Mouse (Mus musculus): ENCODE data around the gene Cotl1. TPM values are rescaled to one million over a fixed set of nuclear protein-coding genes. Genes with fewer than 3 reads are reported as not detected.
"Not testable (repeated sequence)": the region's sequence is repeated elsewhere in the genome, so short reads cannot be mapped to it uniquely, and the experiment has no call there.

Cotl1 gene
- polyA plus RNA-seq, 1 experiment from 2014 or later = 28.7 TPM

- H3K9me3 ChIP-seq (replicated peaks) = no peaks in the 10 kb centered on the region
- H3K9ac ChIP-seq = peak within 1 kb of the TSS; percentile 82
- H3K27ac ChIP-seq = peak within 1 kb of the TSS; percentile 62
- H3K27me3 ChIP-seq = peaks cover 6% of the 10 kb centered on the region; the same call in 1 of the 2 replicates
- DNase-seq (peak; percentile 94), ATAC-seq (ENCODE audit: low read depth) (peak; percentile 95)
- no peaks in the 10 kb centered on the region for H3K36me3 ChIP-seq
- H3K4me2 ChIP-seq = peak within 1 kb of the TSS; percentile 93
- peak within 1 kb of the TSS; percentile 76 for H3K4me3 ChIP-seq (replicated peaks)
- peaks cover 39% of the 10 kb centered on the region for H3K4me1 ChIP-seq (replicated peaks)
- WGBS (ENCODE audit: insufficient replicate concordance) = under 1% methylated on average over 35 of the region's 35 CpGs
These were observed 21.5 kb upstream of the Cotl1 start, which contains the start of gene Klhl36 for GRCm38 (mm10) chr8:119861706-119862389. Gene Klhl36, plus strand, starts transcription at chr8:119862266.

DNA sequence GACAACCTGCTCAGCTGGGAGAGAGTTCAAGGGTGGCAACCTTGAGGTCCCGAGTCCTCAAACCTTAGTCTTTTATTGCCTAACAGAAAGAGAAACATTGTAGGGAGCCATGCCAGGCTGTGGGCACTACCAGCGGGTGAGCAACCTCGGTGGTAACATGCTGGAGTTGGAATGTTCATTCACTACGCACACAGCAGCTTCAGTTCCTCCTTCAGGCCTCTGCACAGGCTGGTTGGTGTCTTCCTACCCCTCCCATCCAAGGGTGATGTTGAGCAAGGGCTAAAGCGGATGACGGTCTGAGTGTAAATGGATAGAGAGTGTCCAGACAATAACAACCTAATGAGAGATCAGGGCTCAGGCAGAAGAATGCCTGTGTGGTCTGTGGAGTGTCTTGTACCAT lies 17.4 kb upstream of the Cotl1 start:
- H3K4me3 ChIP-seq (replicated peaks) = no peak overlapping the region
- H3K9me3 ChIP-seq (replicated peaks) = no peaks in the 10 kb centered on the region
- H3K4me2 ChIP-seq = no peak overlapping the region
- ATAC-seq (ENCODE audit: low read depth) = no peak
- no peak overlapping the region for H3K27ac ChIP-seq
- no peak overlapping the region for H3K9ac ChIP-seq
- 26% methylated on average over 6 of the region's 6 CpGs for WGBS (ENCODE audit: insufficient replicate concordance)
- no peaks in the 10 kb centered on the region for H3K36me3 ChIP-seq
- no peak for DNase-seq
- H3K27me3 ChIP-seq = peaks cover 6% of the 10 kb centered on the region; the same call in 1 of the 2 replicates
- peaks cover 37% of the 10 kb centered on the region for H3K4me1 ChIP-seq (replicated peaks)

DNA sequence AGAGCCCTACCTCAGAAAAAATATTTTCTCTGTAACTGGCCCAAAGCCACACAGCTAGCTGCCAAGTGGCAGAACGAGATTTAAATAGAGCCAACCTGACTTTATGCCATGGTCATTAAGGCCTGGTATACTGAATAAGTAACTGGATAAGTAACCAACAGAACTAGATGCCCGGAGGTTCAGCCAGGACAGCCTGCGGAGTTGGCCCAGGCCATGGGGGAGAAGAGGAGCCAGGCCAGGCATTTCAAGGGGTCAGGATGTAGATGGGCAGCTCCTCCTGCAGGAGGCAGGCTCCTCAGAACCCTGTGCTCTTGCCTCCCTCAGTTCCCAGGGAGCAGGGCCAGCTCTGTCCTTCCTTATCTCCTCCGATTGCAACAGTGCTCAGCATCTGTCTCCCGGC lies 15.3 kb upstream of the Cotl1 start:
- H3K4me3 ChIP-seq (replicated peaks) = no peak overlapping the region
- no peak overlapping the region for H3K4me2 ChIP-seq
- H3K4me1 ChIP-seq (replicated peaks) = peaks cover 21% of the 10 kb centered on the region
- H3K36me3 ChIP-seq = no peaks in the 10 kb centered on the region
- WGBS (ENCODE audit: insufficient replicate concordance) = 46% methylated on average over 5 of the region's 5 CpGs
- peaks cover 6% of the 10 kb centered on the region; the same call in 1 of the 2 replicates for H3K27me3 ChIP-seq
- DNase-seq = no peak
- H3K27ac ChIP-seq = no peak overlapping the region
- no peak for ATAC-seq (ENCODE audit: low read depth)
- no peak overlapping the region for H3K9ac ChIP-seq
- no peaks in the 10 kb centered on the region for H3K9me3 ChIP-seq (replicated peaks)

DNA sequence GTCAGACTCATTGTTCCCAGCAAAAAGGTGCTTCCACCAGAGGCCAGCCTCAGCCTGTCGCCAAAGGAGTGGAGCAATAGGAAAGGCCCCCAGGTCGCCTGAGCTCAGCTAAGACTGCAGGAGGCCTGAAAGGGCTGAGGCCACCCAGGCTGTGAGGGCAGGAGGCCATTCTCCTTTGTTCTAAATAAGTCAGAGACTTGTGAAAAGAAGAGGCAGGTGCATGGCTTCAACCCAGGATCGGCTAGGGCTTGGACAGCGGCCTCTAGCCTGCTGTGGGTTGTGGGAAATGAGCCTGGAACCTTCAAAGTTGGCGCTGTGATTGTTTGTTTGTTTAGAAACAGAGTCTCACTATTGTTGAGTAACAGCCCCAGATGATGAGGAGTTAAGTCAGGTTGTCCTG lies 13.7 kb upstream of the Cotl1 start:
- no peak overlapping the region for H3K9ac ChIP-seq
- no peak overlapping the region for H3K4me2 ChIP-seq
- H3K36me3 ChIP-seq = no peaks in the 10 kb centered on the region

DNA sequence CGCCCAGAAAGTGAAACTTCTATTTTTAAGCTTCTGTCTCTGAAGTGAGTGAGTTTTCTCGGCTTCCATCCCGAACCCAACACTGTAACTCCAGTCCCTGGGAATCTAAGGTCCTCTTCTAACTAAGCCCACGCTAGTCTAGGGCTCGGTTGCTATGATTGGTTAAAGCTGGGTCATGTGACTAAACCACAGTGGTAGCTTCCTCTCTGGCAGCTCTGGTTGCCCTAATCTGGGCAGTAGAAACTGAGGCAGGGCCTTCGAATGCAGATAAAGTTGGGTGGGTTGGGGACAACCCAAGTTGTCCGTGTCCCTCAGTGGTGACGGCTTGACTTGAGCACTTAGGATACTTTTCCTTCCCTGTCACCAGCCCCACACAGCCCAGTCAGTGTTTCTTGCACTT lies 13.2 kb upstream of the Cotl1 start:
- WGBS (ENCODE audit: insufficient replicate concordance) = 40% methylated on average over 8 of the region's 8 CpGs
- ATAC-seq (ENCODE audit: low read depth) = 0 out of 2 replicates have a peak, but pooled peaks have one; percentile 15

More for the DNA sequence above, 13.7 kb upstream of the Cotl1 start:
- Histone ChIP-seq H3K4me3 (replicated peaks) (no peak overlapping the region), H3K9me3 (replicated peaks) (peaks cover 6% of the 10 kb centered on the region; the same call in 1 of the 2 replicates), H3K27me3 (no peaks in the 10 kb centered on the region; the same call in 1 of the 2 replicates), H3K4me1 (replicated peaks) (peaks cover 15% of the 10 kb centered on the region), H3K27ac (no peak overlapping the region)
- WGBS (ENCODE audit: insufficient replicate concordance) = 53% methylated on average over 5 of the region's 5 CpGs
- DNase-seq (no peak), ATAC-seq (ENCODE audit: low read depth) (no peak)

DNA sequence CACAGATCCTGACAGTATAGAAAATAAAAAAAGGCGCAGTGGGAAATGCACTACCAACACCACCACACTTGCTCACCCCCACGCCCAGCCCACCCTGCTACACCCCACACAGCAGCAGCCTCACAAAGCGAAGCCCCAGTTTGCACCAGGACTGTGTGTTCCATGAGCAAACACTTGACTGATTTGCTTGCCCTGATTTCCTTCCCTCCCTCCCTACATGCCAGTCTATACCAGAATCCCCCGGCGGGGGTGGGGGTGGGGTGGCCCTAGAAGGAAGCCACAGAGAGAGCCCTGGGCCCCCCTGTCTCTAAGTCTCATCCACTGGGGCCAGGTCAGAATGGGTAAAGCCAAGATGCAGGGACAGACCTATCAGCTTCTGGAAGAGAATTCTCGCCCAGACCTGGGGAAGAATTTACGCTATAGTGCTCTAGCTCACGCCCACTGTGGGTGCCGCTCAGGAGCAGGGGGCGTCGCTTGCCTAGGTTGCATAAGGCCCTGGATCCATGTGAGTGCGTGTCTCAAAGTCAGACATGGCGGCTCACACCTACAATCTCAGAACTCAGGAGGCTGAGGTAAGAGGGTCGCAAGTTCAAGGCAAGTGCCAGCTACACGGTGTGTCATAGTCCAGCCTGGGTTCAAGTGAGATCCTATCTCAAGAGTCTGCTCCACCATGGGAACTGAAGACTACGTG lies 7.0 kb upstream of the Cotl1 start:
- Histone ChIP-seq H3K27ac (no peak overlapping the region), H3K4me2 (no peak overlapping the region), H3K36me3 (no peaks in the 10 kb centered on the region), H3K4me1 (replicated peaks) (peaks cover 4% of the 10 kb centered on the region; the same call in 1 of the 2 replicates), H3K9ac (no peak overlapping the region), H3K27me3 (peaks cover 10% of the 10 kb centered on the region), H3K9me3 (replicated peaks) (peaks cover 7% of the 10 kb centered on the region; the same call in 1 of the 2 replicates), H3K4me3 (replicated peaks) (no peak overlapping the region)
- 61% methylated on average over 16 of the region's 16 CpGs for WGBS (ENCODE audit: insufficient replicate concordance)
- ATAC-seq (ENCODE audit: low read depth) (peak; percentile 17; the same call in 1 of the 2 replicates), DNase-seq (no peak)

More for the DNA sequence above, 13.2 kb upstream of the Cotl1 start:
- no peak overlapping the region for H3K4me3 ChIP-seq (replicated peaks)
- H3K27ac ChIP-seq = no peak overlapping the region
- DNase-seq = no peak
- H3K9me3 ChIP-seq (replicated peaks) = peaks cover 7% of the 10 kb centered on the region; the same call in 1 of the 2 replicates
- H3K27me3 ChIP-seq = no peaks in the 10 kb centered on the region
- no peak overlapping the region for H3K4me2 ChIP-seq
- no peak overlapping the region for H3K9ac ChIP-seq
- no peaks in the 10 kb centered on the region for H3K36me3 ChIP-seq
- H3K4me1 ChIP-seq (replicated peaks) = peaks cover 10% of the 10 kb centered on the region

GRCm38 (mm10) chr8:119845741-119846140 lies 5.4 kb upstream of the Cotl1 start:
- not testable (repeated sequence) for H3K4me3 ChIP-seq (replicated peaks); H3K36me3 ChIP-seq; H3K27me3 ChIP-seq; H3K9ac ChIP-seq; ATAC-seq (ENCODE audit: low read depth); H3K9me3 ChIP-seq (replicated peaks); DNase-seq; H3K27ac ChIP-seq; H3K4me2 ChIP-seq
- 65% methylated on average over 7 of the region's 7 CpGs for whole genome bisulfite sequencing (ENCODE audit: insufficient replicate concordance)
- H3K4me1 ChIP-seq (replicated peaks) = peaks cover 16% of the 10 kb centered on the region

DNA sequence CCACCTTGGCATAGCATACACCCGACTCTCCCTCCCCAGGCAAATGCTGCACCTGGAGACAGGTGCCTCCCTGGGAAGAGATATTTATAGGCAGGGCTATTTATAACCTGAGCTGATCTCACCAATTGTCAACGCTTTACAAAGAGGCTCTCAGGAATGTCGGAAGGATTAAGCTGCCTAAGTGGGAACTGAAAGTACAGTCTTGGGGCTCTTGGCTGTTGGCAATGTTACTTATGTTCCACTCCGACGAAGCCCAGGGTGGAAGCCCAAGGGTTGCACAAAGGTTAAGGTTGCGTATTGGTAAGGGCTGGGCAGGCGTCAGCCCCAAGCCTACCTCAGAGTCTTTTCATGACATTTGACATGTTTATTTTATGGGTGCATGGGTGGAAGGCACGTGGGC lies 4.2 kb upstream of the Cotl1 start:
- no peak overlapping the region for H3K4me3 ChIP-seq (replicated peaks)

GRCm38 (mm10) chr8:119843444-119843843 lies 3.1 kb upstream of the Cotl1 start:
- ATAC-seq (ENCODE audit: low read depth) = no peak
- WGBS (ENCODE audit: insufficient replicate concordance) = 2% methylated on average over 4 of the region's 4 CpGs
- H3K9me3 ChIP-seq (replicated peaks) = no peaks in the 10 kb centered on the region
- no peak overlapping the region for H3K9ac ChIP-seq
- peak; percentile 52 for DNase-seq
- no peak overlapping the region for H3K4me3 ChIP-seq (replicated peaks)
- H3K4me1 ChIP-seq (replicated peaks) = peaks cover 37% of the 10 kb centered on the region
- H3K36me3 ChIP-seq = no peaks in the 10 kb centered on the region
- H3K27me3 ChIP-seq = peaks cover 27% of the 10 kb centered on the region
- H3K27ac ChIP-seq = no peak overlapping the region
- H3K4me2 ChIP-seq = no peak overlapping the region

More for the DNA sequence above, 4.2 kb upstream of the Cotl1 start:
- Histone ChIP-seq H3K4me2 (no peak overlapping the region), H3K36me3 (no peaks in the 10 kb centered on the region), H3K4me1 (replicated peaks) (peaks cover 26% of the 10 kb centered on the region), H3K27ac (no peak overlapping the region), H3K27me3 (peaks cover 15% of the 10 kb centered on the region), H3K9me3 (replicated peaks) (peaks cover 6% of the 10 kb centered on the region; the same call in 1 of the 2 replicates), H3K9ac (no peak overlapping the region)
- WGBS (ENCODE audit: insufficient replicate concordance) = 46% methylated on average over 8 of the region's 8 CpGs
- no peak for ATAC-seq (ENCODE audit: low read depth)
- no peak for DNase-seq

- peaks cover 53% of the 10 kb centered on the region for H3K4me1 ChIP-seq (replicated peaks)
- peak overlapping the region; percentile 58 for H3K9ac ChIP-seq
- 12% methylated on average over 8 of the region's 8 CpGs for WGBS (ENCODE audit: insufficient replicate concordance)
- H3K27me3 ChIP-seq = peaks cover 41% of the 10 kb centered on the region
- H3K36me3 ChIP-seq = 0 out of 2 replicates have a peak, but pooled peaks cover 6% of the 10 kb centered on the region
- no peaks in the 10 kb centered on the region for H3K9me3 ChIP-seq (replicated peaks)
- ATAC-seq (ENCODE audit: low read depth) = peak; percentile 21; the same call in 1 of the 2 replicates
- DNase-seq = no peak
- H3K27ac ChIP-seq = peak overlapping the region; percentile 64
- peak overlapping the region; percentile 85 for H3K4me2 ChIP-seq
- peak overlapping the region; percentile 69 for H3K4me3 ChIP-seq (replicated peaks)
These were observed 614 bp upstream of the Cotl1 start for GRCm38 (mm10) chr8:119840905-119841411.

DNA sequence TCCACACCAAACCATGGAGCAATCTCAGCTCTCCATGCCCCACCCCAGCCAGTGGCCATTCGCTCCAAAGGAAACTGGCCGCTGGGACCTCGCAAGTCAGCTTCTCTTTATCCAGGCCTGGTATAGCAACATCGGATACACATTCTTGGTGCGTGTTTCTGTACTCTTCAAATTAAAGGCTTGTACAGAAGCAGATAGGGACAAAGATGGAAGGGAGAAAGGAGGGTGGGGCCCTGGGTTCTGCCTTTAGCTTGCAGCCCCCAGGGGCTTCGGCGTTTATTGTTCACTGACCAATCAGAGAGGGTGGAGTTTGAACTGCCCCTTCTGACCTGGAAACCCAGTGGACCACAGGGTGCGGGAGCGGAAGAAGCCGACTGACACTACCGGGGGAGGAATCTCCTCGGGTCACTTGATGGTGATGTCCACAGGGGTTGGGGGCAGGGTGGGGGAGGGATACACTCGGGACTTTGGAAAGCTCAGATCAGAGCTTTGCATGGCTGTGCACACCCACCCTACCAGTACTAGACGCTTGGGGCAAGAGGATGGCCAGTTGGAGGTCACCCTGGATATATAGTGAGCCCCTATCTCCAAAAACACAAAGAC lies 824 bp downstream of the Cotl1 start:
- H3K9me3 ChIP-seq (replicated peaks) = no peaks in the 10 kb centered on the region
- H3K9ac ChIP-seq = peak overlapping the region; percentile 74
- H3K4me2 ChIP-seq = peak overlapping the region; percentile 85
- peaks cover 33% of the 10 kb centered on the region for H3K27me3 ChIP-seq
- ATAC-seq (ENCODE audit: low read depth) (no peak), DNase-seq (no peak)
- peak overlapping the region; percentile 30 for H3K27ac ChIP-seq
- WGBS (ENCODE audit: insufficient replicate concordance) = 16% methylated on average over 14 of the region's 14 CpGs
- 0 out of 2 replicates have a peak, but pooled peaks cover 6% of the 10 kb centered on the region for H3K36me3 ChIP-seq
- H3K4me1 ChIP-seq (replicated peaks) = peaks cover 59% of the 10 kb centered on the region
- H3K4me3 ChIP-seq (replicated peaks) = peak overlapping the region; percentile 69
